ENCODE assay signal across 8 mouse cellular contexts in the genomic region with DNA sequence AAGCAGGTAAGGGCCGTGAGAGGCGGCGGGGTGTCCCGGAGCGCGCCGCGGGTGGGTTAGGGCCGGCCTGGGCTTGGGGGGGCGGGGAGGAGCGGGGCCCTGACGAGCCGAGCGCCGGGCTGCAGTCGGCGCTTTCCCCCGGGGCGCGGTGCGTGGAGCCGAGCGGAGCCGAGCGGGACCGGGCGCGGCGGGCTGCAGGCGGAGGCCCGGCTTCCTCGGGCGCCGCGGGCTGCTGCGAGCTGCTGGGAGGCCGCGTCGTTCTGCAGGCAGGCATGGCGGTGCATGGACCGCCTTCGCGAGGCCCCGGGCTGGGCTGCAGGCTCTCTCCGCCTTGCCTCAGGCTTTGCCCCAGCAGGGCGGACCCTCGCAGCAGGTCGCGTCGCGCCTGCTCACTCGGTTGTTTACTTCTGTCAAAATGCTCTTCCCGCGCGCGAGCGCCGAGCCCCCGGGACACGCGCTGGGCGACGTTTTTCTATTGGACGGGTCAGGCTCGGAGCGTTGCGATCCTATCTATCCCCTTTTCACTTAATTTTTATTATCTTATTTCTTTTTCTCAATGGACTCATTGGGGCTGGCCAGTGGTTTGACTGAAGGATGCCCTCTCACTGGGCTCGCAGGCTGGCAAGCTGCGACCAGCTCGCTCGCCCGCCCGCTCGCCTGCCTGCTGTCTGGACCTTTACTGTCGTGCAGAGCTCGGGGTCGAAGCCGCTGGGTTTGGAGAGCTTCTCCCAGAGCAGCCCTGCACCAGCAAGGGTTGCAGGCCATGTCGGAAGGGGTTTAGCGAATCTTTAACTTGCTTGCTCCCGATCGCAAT. TPM values are rescaled to one million over a fixed set of nuclear protein-coding genes. Genes with fewer than 3 reads are reported as not detected.
DNase-seq lines count a peak whose midpoint lies in the region; ATAC-seq and TF ChIP-seq lines count a peak whose summit lies in the region.

No protein-coding gene starts in this region.

- H3K4me2 ChIP-seq in midbrain, embryonic 16.5 days (ENCODE audit: low read length) = peak overlapping the region; percentile 78

- no peaks in the 10 kb centered on the region for H3K27me3 ChIP-seq in C2C12 (ENCODE audit: control insufficient read depth, insufficient read depth, insufficient read length)
- H3K27me3 ChIP-seq in midbrain, embryonic 16.5 days (ENCODE audit: control insufficient read depth, insufficient read depth, low read depth, low read length) = no peaks in the 10 kb centered on the region

- peaks cover 44% of the 10 kb centered on the region for H3K79me3 ChIP-seq in C2C12 (ENCODE audit: low read depth)

- under 1% methylated on average over 55 of the region's 82 CpGs for WGBS in midbrain, embryonic 16.5 days

- H3K27ac ChIP-seq in midbrain, embryonic 16.5 days (ENCODE audit: low read length) = peak overlapping the region; percentile 97

- H3K36me3 ChIP-seq in C2C12 (ENCODE audit: control insufficient read depth, insufficient read depth) = peaks cover 30% of the 10 kb centered on the region
- H3K36me3 ChIP-seq in midbrain, embryonic 16.5 days (ENCODE audit: control insufficient read depth, insufficient read depth, low read length) = no peaks in the 10 kb centered on the region

- H3K4me1 ChIP-seq in midbrain, embryonic 16.5 days (ENCODE audit: control insufficient read depth, insufficient read depth, low read length) = peaks cover 13% of the 10 kb centered on the region

- peak overlapping the region; percentile 79 for H3K4me3 ChIP-seq in C2C12 (ENCODE audit: insufficient read depth, poor library complexity, severe bottlenecking)
- H3K4me3 ChIP-seq in midbrain, embryonic 16.5 days (ENCODE audit: low read depth, low read length) = peak overlapping the region; percentile 75

- peaks cover 56% of the 10 kb centered on the region for H3K79me2 ChIP-seq in C2C12 (ENCODE audit: control insufficient read depth, insufficient read depth)

- peak overlapping the region; percentile 94 for H3K9ac ChIP-seq in midbrain, embryonic 16.5 days (ENCODE audit: low read depth, low read length)

- no peaks in the 10 kb centered on the region for H3K9me3 ChIP-seq in midbrain, embryonic 16.5 days (replicated peaks; ENCODE audit: control insufficient read depth, low read length, poor library complexity, severe bottlenecking)

- no peak for TF ChIP-seq CTCF in C2C12 (IDR thresholded peaks at IDR 0.05; ENCODE audit: control insufficient read depth, insufficient read depth, insufficient read length)

- ATAC-seq in granulocyte monocyte progenitor cell, adult 5-6 weeks (replicated peaks; ENCODE audit: poor library complexity, severe bottlenecking) = peak; percentile 26
- peak; percentile 83 for ATAC-seq in midbrain, embryonic 16.5 days

- H3ac ChIP-seq in C2C12 (ENCODE audit: control insufficient read depth, insufficient read length, low read depth) = peak overlapping the region; percentile 100

- peak; percentile 72 for DNase-seq in adrenal gland, postnatal 10 days
- DNase-seq in embryo, embryonic 9.5 days (ENCODE audit: extremely low spot score) = peak; percentile 43
- peak; percentile 59 for DNase-seq in kidney, adult 9 months
- DNase-seq in liver = peak; percentile 84
- DNase-seq in spleen, postnatal 36 days (ENCODE audit: low spot score in 2 of 2) = peak; percentile 62 to 63

TF ChIP-seq in C2C12, 6 proteins besides CTCF, POLR2A, EP300 and RAD21:
- TF ChIP-seq MAX (IDR thresholded peaks at IDR 0.05) = peak; percentile 84
- TF ChIP-seq CEBPB (IDR thresholded peaks at IDR 0.05; ENCODE audit: low read depth) = no peak

RNA-seq across cellular contexts. Expression of gene Smc3, which starts 0.6 kb away (rescaled TPM):
- polyA plus RNA-seq in C2C12 (2012; fragmentation: generic; extraction: Trizol) = 10.1 TPM
- total RNA-seq in adrenal gland, postnatal 10 days (2021) = 10 to 100 TPM; 29.6 to 39.0 TPM
- 82.0 and 87.6 TPM in 2 replicates for total RNA-seq in granulocyte monocyte progenitor cell, adult 5-6 weeks (2014; fragmentation: Nextera tagmentation)
- 135 and 145 TPM in 2 replicates for total RNA-seq in granulocyte monocyte progenitor cell, adult 5-6 weeks (2017)
- 55.9 and 66.5 TPM in 2 replicates for polyA plus RNA-seq in midbrain, embryonic 16.5 days (2015; fragmentation: Nextera tagmentation; extraction: Ambion mirVana)

RNA-seq across cellular contexts. Expression of gene Nutf2-ps1, which starts 11.9 kb away (rescaled TPM):
- 17.0 TPM for polyA plus RNA-seq in C2C12 (2012; fragmentation: generic; extraction: Trizol)
- total RNA-seq in adrenal gland, postnatal 10 days (2021) = 10 to 100 TPM; 76.4 to 81.0 TPM
- total RNA-seq in granulocyte monocyte progenitor cell, adult 5-6 weeks (2014; fragmentation: Nextera tagmentation) = 56.0 and 61.3 TPM in 2 replicates
- 142 and 145 TPM in 2 replicates for total RNA-seq in granulocyte monocyte progenitor cell, adult 5-6 weeks (2017)
- polyA plus RNA-seq in midbrain, embryonic 16.5 days (2015; fragmentation: Nextera tagmentation; extraction: Ambion mirVana) = 212 and 234 TPM in 2 replicates

Comparison
In these comparisons a context has a peak if more than half of its experiments do, and no peak if none do; other contexts are left out.
1. Peak in every context shown above with its lines: DNase-seq, ATAC-seq, H3K4me3 ChIP-seq and H3K27ac ChIP-seq.